10 mouse cellular contexts compared by ENCODE assay signal in the genomic region with DNA sequence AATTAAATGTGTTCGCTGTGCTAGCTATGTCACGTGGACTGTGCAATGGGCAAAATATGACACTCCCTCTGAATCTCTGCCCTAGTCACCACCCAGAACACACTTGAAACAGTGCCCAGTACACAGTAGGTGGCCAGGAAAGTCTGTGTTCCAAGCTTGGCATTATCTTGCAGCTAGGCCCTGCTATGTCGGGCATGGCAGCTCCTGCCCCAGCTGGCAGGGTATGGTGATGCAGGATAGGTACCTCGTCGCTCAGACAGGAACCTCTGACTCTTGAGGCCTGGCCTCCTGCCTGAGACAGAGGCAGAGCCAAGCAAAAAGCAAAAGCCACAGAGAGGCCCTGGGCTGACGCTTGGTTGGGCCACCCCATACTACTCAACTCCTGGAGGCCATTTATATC. TPM values are rescaled to one million over a fixed set of nuclear protein-coding genes. Genes with fewer than 3 reads are reported as not detected.
DNase-seq lines count a peak whose midpoint lies in the region; ATAC-seq and TF ChIP-seq lines count a peak whose summit lies in the region.
"Had no signal": no experiment of that assay in that cellular context is flagged by ENCODE, and none has a peak within 500 bp of the region (broad histone marks: within the 10 kb centered on the region; RNA-seq: fewer than 3 reads in every experiment).

No protein-coding gene starts in this region.

- no peak for ATAC-seq in heart, embryonic 11.5 days (replicated peaks; ENCODE audit: insufficient number of reproducible peaks, low FRiP score, low TSS enrichment)

- H3K27me3 ChIP-seq in heart, adult 2 months (ENCODE audit: control insufficient read depth, insufficient read depth, low read length): no peaks in the 10 kb centered on the region
- peaks cover 59% of the 10 kb centered on the region for H3K27me3 ChIP-seq in heart, embryonic 11.5 days (ENCODE audit: control insufficient read depth, insufficient read depth, low read length)

- H3K4me1 ChIP-seq in heart, adult 2 months (ENCODE audit: control insufficient read depth, insufficient read depth, low read length): peaks cover 12% of the 10 kb centered on the region
- peaks cover 15% of the 10 kb centered on the region for H3K4me1 ChIP-seq in heart, embryonic 11.5 days (ENCODE audit: control insufficient read depth, insufficient read depth, low read length)

- no peak overlapping the region for H3K4me2 ChIP-seq in heart, embryonic 11.5 days
- H3K4me2 ChIP-seq: stomach, embryonic 15.5 days had no signal

- no peaks in the 10 kb centered on the region for H3K79me2 ChIP-seq in heart, adult 2 months (replicated peaks; ENCODE audit: control insufficient read depth, insufficient read depth, low read length)

- H3K36me3 ChIP-seq in heart, adult 2 months (ENCODE audit: control insufficient read depth, insufficient read depth, low read length): no peaks in the 10 kb centered on the region
- no peaks in the 10 kb centered on the region for H3K36me3 ChIP-seq in heart, embryonic 11.5 days (ENCODE audit: control insufficient read depth, insufficient read depth, low read length)
- H3K36me3 ChIP-seq: stomach, embryonic 15.5 days had no signal

- peak overlapping the region; percentile 64 for H3K27ac ChIP-seq in heart, adult 2 months
- no peak overlapping the region for H3K27ac ChIP-seq in heart, embryonic 11.5 days (ENCODE audit: low read depth, low read length)
- H3K27ac ChIP-seq: macrophage; stomach, embryonic 15.5 days had no signal

- peak; percentile 87 for TF ChIP-seq EP300 in heart, adult 2 months (IDR thresholded peaks at IDR 0.05; ENCODE audit: insufficient read depth, low read depth, low read length)

- 45% methylated on average over 6 of the region's 6 CpGs for WGBS in heart, adult 2 months
- 66% methylated on average over 6 of the region's 6 CpGs for WGBS in heart, embryonic 11.5 days (ENCODE audit: insufficient replicate concordance)

- H3K9me3 ChIP-seq in heart, embryonic 11.5 days (replicated peaks; ENCODE audit: control insufficient read depth, low read length): no peaks in the 10 kb centered on the region
- H3K9me3 ChIP-seq: stomach, embryonic 15.5 days had no signal

- no peak overlapping the region for H3K4me3 ChIP-seq in heart, adult 2 months
- no peak overlapping the region for H3K4me3 ChIP-seq in heart, embryonic 11.5 days (ENCODE audit: low read depth, low read length)
- H3K4me3 ChIP-seq: stomach, embryonic 15.5 days had no signal

- no peak overlapping the region for H3K9ac ChIP-seq in heart, adult 2 months (ENCODE audit: low read depth, low read length)
- H3K9ac ChIP-seq in heart, embryonic 11.5 days (ENCODE audit: low read depth, low read length): no peak overlapping the region
- H3K9ac ChIP-seq: stomach, embryonic 15.5 days had no signal

- DNase-seq in heart, adult 2 months: peak; percentile 68 to 87
- DNase-seq in 3134 (ENCODE audit: extremely low read depth, insufficient read length, low spot score): peak; percentile 62
- peak; percentile 83 for DNase-seq in cerebellum, adult 11 months
- peak; percentile 72 for DNase-seq in gastrocnemius, postnatal 14 days
- no peak for DNase-seq in spleen, postnatal 10 days (ENCODE audit: low spot score in 2 of 2)
- DNase-seq in thymus, postnatal 36 days: no peak
- DNase-seq in B cell, adult 2 months: no peak

- TF ChIP-seq CTCF in heart, adult 2 months (IDR thresholded peaks at IDR 0.05): peak; percentile 59

- no peak for TF ChIP-seq POLR2A in heart, adult 2 months (IDR thresholded peaks at IDR 0.05; ENCODE audit: insufficient read depth, low read depth, low read length)

- intact Hi-C loops in heart, adult 2 months (cut with DNase I): loop anchor here (5.0 kb wide), 1 partner anchor 39 kb away; no protein-coding TSS in a partner anchor
- intact Hi-C loops in gastrocnemius, postnatal 14 days (cut with DNase I; ENCODE audit: low total_unique reads): no loop called here

RNA-seq across cellular contexts. Expression of a gene that starts 57.9 kb away (rescaled TPM):
- 10 to 100 TPM; 28.5 to 30.3 TPM for total RNA-seq in heart, adult 2 months (2021)
- 17.7 and 27.3 TPM in 2 replicates for polyA plus RNA-seq in heart, adult 2 months (2012; rRNA removed)
- 7.0 and 8.1 TPM in 2 replicates for polyA plus RNA-seq in heart, embryonic 11.5 days (2014; fragmentation: Nextera tagmentation; extraction: Ambion mirVana)
- 10 to 100 TPM; 16.5 to 18.1 TPM for total RNA-seq in gastrocnemius, postnatal 14 days (2021)

Comparison
In these comparisons a context has a peak if more than half of its experiments do, and no peak if none do; other contexts are left out.
1. DNase-seq: peak in heart, adult 2 months (2 of 2), 3134 (single experiment), cerebellum, adult 11 months (single experiment) and gastrocnemius, postnatal 14 days (single experiment); none in spleen, postnatal 10 days (0 of 2), thymus, postnatal 36 days (0 of 2) and B cell, adult 2 months (0 of 2).